Mouse (Mus musculus): Measurements from ENCODE around the gene Fam129c.

Gene Fam129c

DNA sequence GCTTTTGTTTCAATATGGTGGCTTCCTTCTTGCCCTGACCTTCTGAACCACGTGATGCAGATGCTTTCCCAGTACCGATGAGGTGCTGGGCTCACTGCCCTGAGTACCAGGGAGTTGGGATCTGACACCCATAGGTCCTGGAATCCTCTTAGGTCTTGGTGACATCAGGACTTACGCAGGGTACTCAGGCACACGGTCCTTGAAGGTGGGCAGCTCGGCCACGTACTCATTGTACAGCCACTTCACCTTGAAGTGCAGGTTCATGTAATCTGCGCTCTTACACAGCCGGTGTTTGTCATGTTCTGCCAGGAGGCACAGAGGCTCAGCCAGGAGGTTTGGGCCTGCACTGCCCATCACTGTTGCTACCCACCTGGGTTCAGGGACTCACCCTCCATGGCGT is 48.1 kb downstream of the Fam129c start:
- intact Hi-C loops (cut with DNase I), result no loop called here

DNA sequence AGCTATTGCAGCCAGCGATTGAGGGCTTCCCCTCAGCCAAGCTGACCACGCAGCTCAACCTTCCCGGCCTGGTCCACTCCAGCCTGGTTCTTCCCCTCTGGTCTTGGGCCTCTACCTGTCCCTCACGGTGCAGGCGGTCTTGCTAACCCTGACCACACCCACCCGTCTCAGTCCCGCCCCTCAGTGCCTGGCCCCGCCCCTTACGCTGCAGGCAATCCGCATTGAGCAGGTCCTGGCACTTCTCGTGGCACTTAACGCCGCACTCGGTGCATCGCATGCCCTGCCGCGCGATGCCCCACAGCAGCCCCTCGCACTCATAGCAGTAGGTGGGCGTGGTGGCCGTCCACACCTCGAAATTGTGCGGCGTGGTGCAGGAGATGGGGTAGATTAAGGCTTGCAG is 57.2 kb downstream of the Fam129c start:
- intact Hi-C loops (cut with DNase I), result loop anchor here (10.0 kb wide), 1 partner anchor 210 kb away; no protein-coding TSS in a partner anchor

Small RNA genes within 50 kb of the gene (microRNA-seq; reads per million reads assigned to microRNA genes)
- 0.69 to 1.1 reads per million in 2 experiments for gene Mir6769b
